Mouse (Mus musculus) stomach, postnatal 0 days (tissue): ENCODE results near the gene Gsn.
A peak's percentile ranks its signal among the peaks of the same experiment; 100 is the strongest.

Experiments used
- CTCF ChIP-seq: IDR thresholded peaks from 2 replicates; pipeline ENCODE4 v1.5.1; 2016; ENCODE audit warnings: antibody characterized with exemption, low read depth, mild to moderate bottlenecking, moderate library complexity
- EP300 ChIP-seq: optimal IDR thresholded peaks from 2 replicates; pipeline ENCODE3; 2016; ENCODE audit warnings: antibody characterized with exemption

DNA sequence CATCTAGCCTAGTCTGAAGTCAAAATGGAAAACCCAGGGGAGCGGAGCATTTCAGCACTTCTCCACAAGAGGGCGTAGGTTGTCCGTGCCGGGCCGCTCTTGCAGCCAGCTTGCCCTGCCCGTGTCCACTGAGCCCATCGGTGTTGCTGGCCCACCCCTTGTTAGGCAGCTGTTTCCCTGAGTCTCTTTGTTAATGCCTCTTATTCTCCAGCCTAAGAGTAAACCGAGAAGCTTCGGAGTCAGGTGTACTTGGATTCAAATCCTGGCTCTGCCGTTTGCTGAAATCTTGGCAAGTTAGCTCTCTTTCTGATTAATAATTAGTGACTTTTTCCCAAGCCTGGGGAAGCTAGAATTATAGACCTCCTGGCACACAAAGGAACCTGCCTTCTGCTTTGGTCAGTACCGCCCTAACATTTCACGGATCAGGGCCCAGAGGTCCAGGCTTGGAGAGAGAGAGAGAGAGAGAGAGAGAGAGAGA is 41.3 kb upstream of the Gsn start:
- TF ChIP-seq CTCF: peak; percentile 98
- no peak for TF ChIP-seq EP300
